Mouse (Mus musculus) gastrocnemius, postnatal 4 days (tissue): ENCODE results near the gene LTO1. TPM values are rescaled to one million over a fixed set of nuclear protein-coding genes. Genes with fewer than 3 reads are reported as not detected.

Source experiments
- DNase-seq, 2 experiments: peaks; one replicate each; pipeline ENCODE4 v3.0.0; 2021 to 2022; ENCODE audit warnings: low spot score in 2 of 2, mixed read lengths in 2 of 2
- total RNA-seq, 2 experiments: library from RNA; stranded (reverse); gene quantifications; 2 replicates each; pipeline ENCODE4 v1.2.3; 2021

The LTO1 gene
- total RNA-seq, 2 experiments from 2014 or later, result 18.4 TPM

GRCm38 (mm10) chr7:144938661-144939343, 23.9 kb downstream of the LTO1 start:
- DNase-seq, result no peak

DNA sequence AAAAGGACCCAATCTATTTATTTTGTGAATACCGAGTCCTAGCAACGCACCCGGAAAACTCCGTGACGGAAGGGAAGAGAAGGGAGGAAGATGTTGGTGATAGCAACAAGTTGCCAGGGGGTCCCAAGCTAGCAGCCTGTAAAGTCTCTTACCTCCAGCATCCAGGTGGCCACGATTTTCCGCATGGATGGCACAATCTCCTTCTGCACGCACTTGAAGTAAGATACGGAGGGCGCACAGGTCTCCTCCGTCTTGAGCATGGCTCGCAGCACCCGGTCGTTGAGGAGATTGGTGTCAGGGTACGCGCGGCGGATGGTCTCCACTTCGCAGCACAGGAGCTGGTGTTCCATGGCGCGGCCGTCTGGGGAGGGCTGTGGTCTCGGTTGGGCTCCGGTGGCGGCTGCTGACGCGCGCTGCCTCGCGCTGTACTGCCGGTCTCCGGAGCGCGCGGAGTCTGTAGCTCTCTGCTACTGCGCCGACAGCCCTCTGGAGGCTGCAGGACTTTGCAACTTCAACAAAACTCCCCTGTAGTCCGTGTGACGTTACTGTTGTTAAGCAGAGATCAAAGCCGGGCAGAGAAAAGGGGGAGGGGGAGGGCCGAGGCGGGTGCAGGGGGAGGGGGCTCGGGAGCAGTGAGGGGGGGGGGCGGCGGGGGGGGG, 24.6 kb downstream of the LTO1 start, which contains the start of gene Ccnd1:
Gene Ccnd1 (minus strand): TSS at position 582 of the 659 bp plus-strand sequence.
- DNase-seq, result peak in 1 of 2 experiments; percentile 69

- no peak for DNase-seq
Measured at GRCm38 (mm10) chr7:144940003-144940571, 25.2 kb downstream of the LTO1 start.

GRCm38 (mm10) chr7:144940585-144940984, 25.7 kb downstream of the LTO1 start:
- no peak for DNase-seq

GRCm38 (mm10) chr7:144941242-144941831, 26.4 kb downstream of the LTO1 start:
- DNase-seq, result peak; percentile 69 to 88

- DNase-seq, result no peak
Measured at GRCm38 (mm10) chr7:144942071-144942743, 27.3 kb downstream of the LTO1 start.

DNA sequence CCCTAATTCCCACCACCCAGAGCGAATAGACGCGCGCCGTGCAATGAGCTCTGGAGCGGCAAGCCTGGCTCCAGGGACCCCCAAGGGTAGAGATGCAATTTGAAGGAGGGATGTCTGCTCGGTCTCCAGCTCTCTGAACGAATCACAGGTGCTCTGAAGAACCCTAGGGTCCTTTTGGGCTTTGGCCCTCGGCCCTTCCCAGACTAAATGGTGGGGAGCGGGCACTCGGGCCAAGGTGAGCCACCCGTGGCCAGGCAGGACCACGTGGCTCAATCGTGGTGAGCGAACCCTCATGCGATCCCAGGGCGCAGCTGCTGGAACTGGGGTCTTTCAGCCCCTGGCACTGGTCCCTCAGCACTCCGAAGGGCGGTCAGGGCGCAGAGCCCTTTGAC, 27.8 kb downstream of the LTO1 start:
- no peak for DNase-seq

GRCm38 (mm10) chr7:144943254-144943653, 28.4 kb downstream of the LTO1 start:
- peak in 1 of 2 experiments; percentile 77 for DNase-seq

- no peak for DNase-seq
Measured at GRCm38 (mm10) chr7:144958509-144959395, 43.9 kb downstream of the LTO1 start.

GRCm38 (mm10) chr7:144963911-144964310, 49.0 kb downstream of the LTO1 start:
- no peak for DNase-seq

DNA sequence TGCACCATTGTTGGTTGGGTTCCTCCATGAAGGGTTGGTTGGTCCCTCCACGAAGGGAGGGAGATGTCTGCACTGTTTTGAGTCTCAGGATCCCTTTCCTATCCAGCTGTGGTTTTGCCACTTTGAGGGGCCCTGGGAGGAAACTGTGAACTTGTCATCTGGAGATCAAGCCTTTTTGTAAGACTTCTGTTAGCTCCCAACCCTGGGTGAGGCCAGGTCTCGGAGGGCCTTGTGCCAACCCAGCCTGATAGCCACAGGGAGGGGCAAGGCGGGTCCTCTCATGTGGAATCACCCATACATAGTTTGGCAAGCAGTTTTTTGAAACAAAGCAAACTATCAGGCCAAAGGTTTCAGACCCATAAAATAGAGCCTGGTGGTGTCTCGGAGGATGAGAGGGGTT, 49.4 kb downstream of the LTO1 start:
- no peak for DNase-seq

DNA sequence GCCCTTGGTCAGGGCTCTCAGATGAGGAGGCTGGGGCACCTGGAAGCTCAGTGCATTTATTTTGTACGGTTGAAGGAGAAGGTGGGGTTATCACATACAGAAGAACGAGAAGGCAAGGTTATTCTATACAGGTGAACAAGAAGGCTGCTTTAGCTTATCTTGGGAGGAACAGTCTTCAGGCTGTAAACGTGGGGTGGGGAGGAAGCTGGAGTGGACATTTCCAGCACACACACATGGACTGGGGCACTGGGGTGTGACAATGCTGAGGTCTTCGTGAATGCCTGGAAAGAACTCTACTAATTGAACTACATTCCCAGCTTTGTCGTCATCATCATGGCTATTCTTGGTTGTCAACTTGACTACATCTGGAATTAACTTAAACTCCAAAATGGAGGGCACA, 51.0 kb downstream of the LTO1 start:
- no peak for DNase-seq

- no peak for DNase-seq
Measured at GRCm38 (mm10) chr7:144970997-144971768, 56.3 kb downstream of the LTO1 start.

DNA sequence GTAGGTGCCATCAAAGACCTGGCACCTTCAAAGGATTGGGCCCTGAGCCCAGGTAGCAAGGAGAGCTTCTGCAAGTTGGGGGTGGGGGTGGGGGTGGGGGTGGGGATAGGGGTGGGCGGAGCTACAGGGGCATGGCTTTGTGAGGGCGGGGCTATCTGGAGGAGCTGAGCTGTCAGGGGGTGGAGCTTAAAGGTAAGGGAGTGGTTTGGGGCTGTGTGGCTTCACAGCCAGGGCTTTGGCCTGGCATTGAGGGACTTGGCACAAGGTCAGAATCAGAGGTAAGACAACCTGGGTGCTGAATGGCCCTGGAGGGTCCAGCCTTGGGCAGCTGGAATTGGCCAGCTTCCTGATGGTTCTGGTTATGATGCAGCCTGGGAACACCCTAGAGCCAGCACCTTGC, 56.9 kb downstream of the LTO1 start:
- no peak for DNase-seq

- no peak for DNase-seq
Measured at GRCm38 (mm10) chr7:144973461-144973860, 58.6 kb downstream of the LTO1 start.

DNA sequence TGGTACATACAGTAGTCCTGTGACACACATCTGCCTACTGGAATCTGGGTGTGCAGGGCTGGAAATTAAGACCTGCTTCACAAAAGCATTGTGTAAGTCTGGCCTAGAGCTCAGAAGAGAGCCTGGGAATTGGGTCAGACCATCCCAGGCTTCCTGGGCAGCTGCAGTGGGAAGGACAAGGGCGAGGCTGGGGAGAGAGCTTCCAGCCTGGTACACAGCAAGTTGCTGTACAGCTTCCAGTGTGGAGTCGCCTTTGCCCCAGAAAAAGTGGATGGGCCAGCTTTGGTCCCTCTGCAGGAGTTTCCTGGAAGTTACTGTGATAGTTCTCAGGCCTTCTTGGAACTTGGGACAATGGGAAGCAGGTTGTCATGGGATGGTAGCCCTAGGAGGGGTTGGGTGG, 62.2 kb downstream of the LTO1 start:
- no peak for DNase-seq

- DNase-seq, result no peak
Measured at GRCm38 (mm10) chr7:144979814-144980213, 64.9 kb downstream of the LTO1 start.
